Mouse (Mus musculus) myocyte (in vitro differentiated cells): ENCODE measurements around the gene Gm8165. TPM values are rescaled to one million over a fixed set of nuclear protein-coding genes. Genes with fewer than 3 reads are reported as not detected.
"Not testable (repeated sequence)": the region's sequence is repeated elsewhere in the genome, so short reads cannot be mapped to it uniquely, and the experiment has no call there.

Experiments used
- H3K27me3 ChIP-seq: one replicate; pipeline ENCODE4 v1.6.1; 2011; ENCODE audit not compliant: control insufficient read depth, insufficient read depth, insufficient read length
- H3K36me3 ChIP-seq: one replicate; pipeline ENCODE4 v1.6.1; 2011; ENCODE audit not compliant: control insufficient read depth, insufficient read depth
- H3K4me2 ChIP-seq: one replicate; pipeline ENCODE4 v1.6.1; 2011; ENCODE audit warnings: low read depth, control low read depth
- H3K4me3 ChIP-seq: one replicate; pipeline ENCODE4 v1.5.1; 2011; ENCODE audit warnings: mild to moderate bottlenecking, control low read depth, moderate library complexity
- H3K79me2 ChIP-seq: one replicate; pipeline ENCODE4 v1.6.1; 2011; ENCODE audit not compliant: control insufficient read depth, insufficient read depth
- H3ac ChIP-seq: one replicate; pipeline ENCODE4 v1.6.1; 2011; ENCODE audit not compliant: control insufficient read depth, insufficient read length
- polyA plus RNA-seq: library from polyadenylated mRNA; unstranded; fragments of >200 nt; fragmentation: generic; extraction: Trizol; gene quantifications from one replicate; pipeline ENCODE4 v1.2.1, GENCODE M21; 2012; ENCODE audit warnings: missing spikeins

The Gm8165 gene
- polyA plus RNA-seq: not detected

DNA sequence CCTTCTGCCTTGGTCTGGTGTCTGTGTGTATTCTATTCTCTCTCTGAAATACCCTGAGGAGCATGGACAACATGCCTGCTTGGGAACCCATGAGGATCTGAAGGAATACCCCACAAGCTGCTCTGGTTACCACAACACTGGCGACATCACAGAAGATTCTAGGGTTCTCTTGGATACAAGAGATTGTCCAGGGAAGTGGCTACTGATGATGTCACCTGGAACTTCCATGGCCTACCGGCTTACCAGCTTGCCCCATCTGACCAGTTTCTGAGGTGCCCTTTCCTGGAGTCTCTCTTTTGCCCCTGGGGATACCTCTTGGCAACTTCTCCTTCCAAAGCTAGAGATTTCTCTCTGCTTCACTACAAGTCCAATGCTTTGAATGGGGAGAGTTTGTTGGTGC, at the start of gene Gm8165:
TSS of gene Gm8165 (minus strand) at position 101 of the 400 bp plus-strand sequence.
- H3K36me3 ChIP-seq, H3ac ChIP-seq, H3K4me3 ChIP-seq, H3K27me3 ChIP-seq, H3K4me2 ChIP-seq, H3K79me2 ChIP-seq: not testable (repeated sequence)

DNA sequence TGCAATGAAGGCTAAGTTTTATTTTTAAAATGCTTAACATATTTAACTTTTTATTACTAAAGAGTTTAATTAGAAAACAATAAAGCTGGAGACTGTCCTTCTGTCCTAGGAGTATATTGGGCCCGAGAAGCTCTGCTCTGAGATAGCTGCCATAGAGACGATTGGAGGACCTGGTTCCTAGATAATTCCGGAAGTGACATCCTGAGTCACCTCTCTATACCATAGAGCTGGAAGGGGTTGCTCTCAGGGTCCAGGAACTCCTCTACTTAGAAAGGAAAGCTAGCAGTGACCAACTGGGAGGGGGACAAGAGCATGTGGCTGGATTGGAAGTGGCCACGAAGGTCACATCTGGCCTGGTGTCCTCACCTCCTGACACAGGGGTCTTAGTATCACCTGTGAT, 20.6 kb upstream of the Gm8165 start, which contains the start of gene Gm7324:
TSS of gene Gm7324 (plus strand) at position 208 of the 400 bp plus-strand sequence.
- H3K4me2 ChIP-seq, H3K79me2 ChIP-seq, H3ac ChIP-seq, H3K27me3 ChIP-seq, H3K36me3 ChIP-seq, H3K4me3 ChIP-seq: not testable (repeated sequence)

Other genes starting within 250 kb of the Gm8165 start
- gene Gm5799, start 133.6 kb downstream of the Gm8165 start, polyA plus RNA-seq: 0.06 TPM
- not detected for gene Gm17654, start 98.1 kb downstream of the Gm8165 start, polyA plus RNA-seq
- not detected for gene Gm10375, start 69.2 kb downstream of the Gm8165 start, polyA plus RNA-seq
- 0.40 TPM for gene Gm7324, start 20.6 kb upstream of the Gm8165 start, polyA plus RNA-seq
- not detected for gene Gm16506, start 50.3 kb upstream of the Gm8165 start, polyA plus RNA-seq
- not detected for gene Gm6526, start 70.7 kb upstream of the Gm8165 start, polyA plus RNA-seq
- gene Gm8180, start 107.5 kb upstream of the Gm8165 start, polyA plus RNA-seq: not detected
- gene Ear1, start 198.3 kb upstream of the Gm8165 start, polyA plus RNA-seq: not detected
- not detected for gene Ear10, start 246.4 kb upstream of the Gm8165 start, polyA plus RNA-seq
- gene Gm8113, start 248.2 kb upstream of the Gm8165 start, polyA plus RNA-seq: 0.30 TPM